Mouse (Mus musculus): ENCODE data around the gene Add1. TPM values are rescaled to one million over a fixed set of nuclear protein-coding genes. Genes with fewer than 3 reads are reported as not detected.

The Add1 gene
- polyA plus RNA-seq, 1 experiment from 2014 or later = 183 TPM

- H3K4me3 ChIP-seq (ENCODE audit: low read length) = no peak overlapping the region
- no peak overlapping the region for H3K9ac ChIP-seq (ENCODE audit: low read depth, low read length)
- no peaks in the 10 kb centered on the region for H3K9me3 ChIP-seq (ENCODE audit: control insufficient read depth, low read length)
- no peak for ATAC-seq (ENCODE audit: low FRiP score, low TSS enrichment)
- H3K36me3 ChIP-seq (ENCODE audit: control insufficient read depth, insufficient read depth, low read length) = peaks cover 68% of the 10 kb centered on the region
- no peak overlapping the region for H3K27ac ChIP-seq (ENCODE audit: low read depth, low read length)
- WGBS = 90% methylated on average over 3 of the region's 3 CpGs
- no peaks in the 10 kb centered on the region for H3K27me3 ChIP-seq (ENCODE audit: control insufficient read depth, insufficient read depth, low read length)
- H3K4me2 ChIP-seq (replicated peaks; ENCODE audit: low read depth, low read length) = no peak overlapping the region
- no peaks in the 10 kb centered on the region for H3K4me1 ChIP-seq (ENCODE audit: control insufficient read depth, insufficient read depth, low read length)
These were observed 34.8 kb downstream of the Add1 start for GRCm38 (mm10) chr5:34608226-34608625.

- H3K27ac ChIP-seq (ENCODE audit: low read depth, low read length) = no peak overlapping the region
- WGBS = 91% methylated on average over 4 of the region's 4 CpGs
- H3K9me3 ChIP-seq (ENCODE audit: control insufficient read depth, low read length) = no peaks in the 10 kb centered on the region
- H3K4me1 ChIP-seq (ENCODE audit: control insufficient read depth, insufficient read depth, low read length) = no peaks in the 10 kb centered on the region
- peaks cover 77% of the 10 kb centered on the region for H3K36me3 ChIP-seq (ENCODE audit: control insufficient read depth, insufficient read depth, low read length)
- ATAC-seq (ENCODE audit: low FRiP score, low TSS enrichment) = no peak
- H3K9ac ChIP-seq (ENCODE audit: low read depth, low read length) = no peak overlapping the region
- H3K27me3 ChIP-seq (ENCODE audit: control insufficient read depth, insufficient read depth, low read length) = no peaks in the 10 kb centered on the region
- H3K4me3 ChIP-seq (ENCODE audit: low read length) = no peak overlapping the region
- no peak overlapping the region for H3K4me2 ChIP-seq (replicated peaks; ENCODE audit: low read depth, low read length)
These were observed 36.5 kb downstream of the Add1 start for GRCm38 (mm10) chr5:34609966-34610365.

- Histone ChIP-seq H3K9ac (ENCODE audit: low read depth, low read length) (no peak overlapping the region), H3K27ac (ENCODE audit: low read depth, low read length) (no peak overlapping the region), H3K36me3 (ENCODE audit: control insufficient read depth, insufficient read depth, low read length) (peaks cover 71% of the 10 kb centered on the region), H3K4me2 (replicated peaks; ENCODE audit: low read depth, low read length) (no peak overlapping the region), H3K4me1 (ENCODE audit: control insufficient read depth, insufficient read depth, low read length) (peaks cover 4% of the 10 kb centered on the region; the same call in 1 of the 2 replicates), H3K4me3 (ENCODE audit: low read length) (no peak overlapping the region), H3K27me3 (ENCODE audit: control insufficient read depth, insufficient read depth, low read length) (no peaks in the 10 kb centered on the region), H3K9me3 (ENCODE audit: control insufficient read depth, low read length) (no peaks in the 10 kb centered on the region)
- no peak for ATAC-seq (ENCODE audit: low FRiP score, low TSS enrichment)
- WGBS = 87% methylated on average over 2 of the region's 2 CpGs
These were observed 59.5 kb downstream of the Add1 start for GRCm38 (mm10) chr5:34632996-34633395.

GRCm38 (mm10) chr5:34633641-34634040 lies 60.2 kb downstream of the Add1 start:
- Histone ChIP-seq H3K9ac (ENCODE audit: low read depth, low read length) (no peak overlapping the region), H3K4me1 (ENCODE audit: control insufficient read depth, insufficient read depth, low read length) (peaks cover 4% of the 10 kb centered on the region; the same call in 1 of the 2 replicates), H3K9me3 (ENCODE audit: control insufficient read depth, low read length) (no peaks in the 10 kb centered on the region), H3K36me3 (ENCODE audit: control insufficient read depth, insufficient read depth, low read length) (peaks cover 72% of the 10 kb centered on the region), H3K27ac (ENCODE audit: low read depth, low read length) (no peak overlapping the region), H3K4me3 (ENCODE audit: low read length) (no peak overlapping the region), H3K4me2 (replicated peaks; ENCODE audit: low read depth, low read length) (no peak overlapping the region), H3K27me3 (ENCODE audit: control insufficient read depth, insufficient read depth, low read length) (no peaks in the 10 kb centered on the region)
- ATAC-seq (ENCODE audit: low FRiP score, low TSS enrichment) = no peak
- 81% methylated on average over 4 of the region's 4 CpGs for WGBS

- Histone ChIP-seq H3K4me1 (ENCODE audit: control insufficient read depth, insufficient read depth, low read length) (peaks cover 4% of the 10 kb centered on the region; the same call in 1 of the 2 replicates), H3K27ac (ENCODE audit: low read depth, low read length) (no peak overlapping the region), H3K36me3 (ENCODE audit: control insufficient read depth, insufficient read depth, low read length) (peaks cover 72% of the 10 kb centered on the region), H3K9ac (ENCODE audit: low read depth, low read length) (no peak overlapping the region), H3K4me2 (replicated peaks; ENCODE audit: low read depth, low read length) (no peak overlapping the region), H3K4me3 (ENCODE audit: low read length) (no peak overlapping the region), H3K9me3 (ENCODE audit: control insufficient read depth, low read length) (no peaks in the 10 kb centered on the region), H3K27me3 (ENCODE audit: control insufficient read depth, insufficient read depth, low read length) (no peaks in the 10 kb centered on the region)
- WGBS = 92% methylated on average over 13 of the region's 13 CpGs
- ATAC-seq (ENCODE audit: low FRiP score, low TSS enrichment) = no peak
These were observed 61.4 kb downstream of the Add1 start for GRCm38 (mm10) chr5:34634746-34635400.

- Histone ChIP-seq H3K4me2 (replicated peaks; ENCODE audit: low read depth, low read length) (peak overlapping the region; percentile 97), H3K9me3 (ENCODE audit: control insufficient read depth, low read length) (no peaks in the 10 kb centered on the region), H3K4me3 (ENCODE audit: low read length) (peak overlapping the region; percentile 70), H3K27ac (ENCODE audit: low read depth, low read length) (no peak overlapping the region), H3K9ac (ENCODE audit: low read depth, low read length) (peak overlapping the region; percentile 68; the same call in 1 of the 2 replicates), H3K36me3 (ENCODE audit: control insufficient read depth, insufficient read depth, low read length) (peaks cover 72% of the 10 kb centered on the region), H3K4me1 (ENCODE audit: control insufficient read depth, insufficient read depth, low read length) (peaks cover 4% of the 10 kb centered on the region; the same call in 1 of the 2 replicates), H3K27me3 (ENCODE audit: control insufficient read depth, insufficient read depth, low read length) (no peaks in the 10 kb centered on the region)
- no peak for ATAC-seq (ENCODE audit: low FRiP score, low TSS enrichment)
- WGBS = 65% methylated on average over 10 of the region's 10 CpGs
These were observed 62.3 kb downstream of the Add1 start for GRCm38 (mm10) chr5:34635665-34636192.

GRCm38 (mm10) chr5:34636481-34637287 lies 63.2 kb downstream of the Add1 start, which contains the start of gene Mfsd10:
Gene Mfsd10, minus strand, starts transcription at chr5:34637212.
- Histone ChIP-seq H3K9ac (ENCODE audit: low read depth, low read length) (peak within 1 kb of the TSS; percentile 68), H3K4me3 (ENCODE audit: low read length) (peak within 1 kb of the TSS; percentile 70), H3K4me1 (ENCODE audit: control insufficient read depth, insufficient read depth, low read length) (peaks cover 4% of the 10 kb centered on the region; the same call in 1 of the 2 replicates), H3K36me3 (ENCODE audit: control insufficient read depth, insufficient read depth, low read length) (peaks cover 72% of the 10 kb centered on the region), H3K27me3 (ENCODE audit: control insufficient read depth, insufficient read depth, low read length) (no peaks in the 10 kb centered on the region), H3K27ac (ENCODE audit: low read depth, low read length) (peak within 1 kb of the TSS; percentile 87), H3K4me2 (replicated peaks; ENCODE audit: low read depth, low read length) (peak within 1 kb of the TSS; percentile 97), H3K9me3 (ENCODE audit: control insufficient read depth, low read length) (no peaks in the 10 kb centered on the region)
- WGBS = under 1% methylated on average over 48 of the region's 48 CpGs
- ATAC-seq (ENCODE audit: low FRiP score, low TSS enrichment) = peak; percentile 90

GRCm38 (mm10) chr5:34637591-34638156 lies 64.2 kb downstream of the Add1 start:
- H3K4me3 ChIP-seq (ENCODE audit: low read length) = peak overlapping the region; percentile 70; the same call in 1 of the 2 replicates
- no peaks in the 10 kb centered on the region for H3K9me3 ChIP-seq (ENCODE audit: control insufficient read depth, low read length)
- H3K4me1 ChIP-seq (ENCODE audit: control insufficient read depth, insufficient read depth, low read length) = peaks cover 4% of the 10 kb centered on the region; the same call in 1 of the 2 replicates
- WGBS = 83% methylated on average over 7 of the region's 7 CpGs
- ATAC-seq (ENCODE audit: low FRiP score, low TSS enrichment) = no peak
- peak overlapping the region; percentile 97 for H3K4me2 ChIP-seq (replicated peaks; ENCODE audit: low read depth, low read length)
- H3K9ac ChIP-seq (ENCODE audit: low read depth, low read length) = peak overlapping the region; percentile 68; the same call in 1 of the 2 replicates
- H3K36me3 ChIP-seq (ENCODE audit: control insufficient read depth, insufficient read depth, low read length) = peaks cover 65% of the 10 kb centered on the region
- no peaks in the 10 kb centered on the region for H3K27me3 ChIP-seq (ENCODE audit: control insufficient read depth, insufficient read depth, low read length)
- no peak overlapping the region for H3K27ac ChIP-seq (ENCODE audit: low read depth, low read length)
